Mouse (Mus musculus) spleen, adult 2 months (tissue): ENCODE data around the gene Ttc38.

ENCODE experiments used
- CTCF ChIP-seq: fragments of 200-500 bp; IDR thresholded peaks from 2 replicates; pipeline ENCODE4 v1.5.1; 2011; ENCODE audit warnings: mild to moderate bottlenecking, inconsistent platforms; ENCODE audit not compliant: insufficient read depth, insufficient read length, insufficient replicate concordance; ENCODE audit errors: extremely low read depth
- POLR2A ChIP-seq: fragments of 200-500 bp; IDR thresholded peaks from 2 replicates; pipeline ENCODE4 v1.6.1; 2011; ENCODE audit warnings: low read depth, low read length, inconsistent platforms

DNA sequence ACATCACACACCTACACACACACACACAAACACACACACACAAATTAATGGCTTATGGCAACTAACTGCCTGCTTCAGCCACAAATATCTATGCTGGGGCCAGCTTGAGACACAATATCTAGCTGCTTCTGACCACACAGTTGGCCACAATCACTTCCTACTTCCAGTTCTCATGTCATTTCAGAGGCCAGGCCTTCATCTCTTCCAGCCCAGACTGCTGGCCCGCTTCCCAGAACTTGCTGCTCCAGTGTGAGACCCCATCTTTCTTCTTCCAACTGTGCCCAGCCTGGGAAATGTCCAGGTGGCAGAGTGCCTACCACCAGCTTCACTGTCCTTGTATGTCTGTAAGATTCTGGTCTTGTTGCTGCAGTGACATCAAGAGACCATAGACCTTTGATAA is 39.3 kb upstream of the Ttc38 start:
- TF ChIP-seq CTCF (no peak), POLR2A (no peak)
